Mouse (Mus musculus): Measurements from ENCODE around the gene Anks1.
A peak's percentile ranks its signal among the peaks of the same experiment; 100 is the strongest.

Gene Anks1

GRCm38 (mm10) chr17:28093837-28094236 lies 184.7 kb downstream of the Anks1 start:
- DNase-seq (ENCODE audit: low read depth, low spot score) = no peak

- no peak for DNase-seq (ENCODE audit: low read depth, low spot score)
Observed at GRCm38 (mm10) chr17:28096418-28096817, 187.3 kb downstream of the Anks1 start.

- DNase-seq (ENCODE audit: low read depth, low spot score) = no peak
Observed at GRCm38 (mm10) chr17:28097308-28097707, 188.2 kb downstream of the Anks1 start.

GRCm38 (mm10) chr17:28099086-28099485 lies 190.0 kb downstream of the Anks1 start:
- DNase-seq (ENCODE audit: low read depth, low spot score) = no peak

GRCm38 (mm10) chr17:28100669-28101068 lies 191.6 kb downstream of the Anks1 start:
- DNase-seq (ENCODE audit: low read depth, low spot score) = peak; percentile 26

GRCm38 (mm10) chr17:28101284-28101887 lies 192.3 kb downstream of the Anks1 start:
- DNase-seq (ENCODE audit: low read depth, low spot score) = no peak

- DNase-seq (ENCODE audit: low read depth, low spot score) = no peak
Observed at GRCm38 (mm10) chr17:28101902-28102319, 192.8 kb downstream of the Anks1 start.

- DNase-seq (ENCODE audit: low read depth, low spot score) = no peak
Observed at GRCm38 (mm10) chr17:28104416-28104815, 195.3 kb downstream of the Anks1 start.

- DNase-seq (ENCODE audit: low read depth, low spot score) = peak; percentile 58
Observed at GRCm38 (mm10) chr17:28106352-28106751, 197.2 kb downstream of the Anks1 start.

GRCm38 (mm10) chr17:28107275-28107674 lies 198.2 kb downstream of the Anks1 start:
- DNase-seq (ENCODE audit: low read depth, low spot score) = no peak

- DNase-seq (ENCODE audit: low read depth, low spot score) = no peak
Observed at GRCm38 (mm10) chr17:28112266-28112665, 203.2 kb downstream of the Anks1 start.
